Mouse (Mus musculus) Muller cell, postnatal 12 days (primary cell): ENCODE data around the gene Gm30191.

Source experiments
- DNase-seq: peaks from one replicate; pipeline ENCODE4 v3.0.0-alpha.2; 2015; ENCODE audit errors: inconsistent ontology term

Gene Gm30191

GRCm38 (mm10) chr4:134246719-134247258 lies at the start of gene Gm30191:
TSS of gene Gm30191 (plus strand) at chr4:134246935.
- no peak for DNase-seq

GRCm38 (mm10) chr4:134199371-134199770 lies 47.4 kb upstream of the Gm30191 start:
- DNase-seq, result no peak

DNA sequence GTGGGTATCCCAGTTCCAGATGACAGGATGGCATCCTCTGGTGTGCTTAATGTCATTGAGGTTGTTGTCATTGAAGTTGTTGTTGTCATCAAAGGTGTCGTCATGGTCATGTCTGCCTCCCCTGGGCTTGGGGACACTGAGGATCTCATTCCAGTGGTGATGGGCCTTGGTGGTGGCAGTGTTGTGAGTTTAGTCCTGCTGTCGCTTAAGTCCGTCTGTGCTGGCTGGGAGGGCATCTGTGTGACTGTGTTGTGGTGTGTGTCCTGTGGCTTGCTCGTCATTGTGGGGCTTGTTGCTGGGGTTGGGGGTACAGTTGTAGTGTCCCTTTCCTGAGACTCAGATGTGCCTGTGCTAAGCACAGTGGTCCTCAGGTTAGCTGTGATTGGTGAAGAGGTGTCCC lies 43.8 kb upstream of the Gm30191 start, which contains the start of gene Gm7534:
Gene Gm7534 (minus strand): TSS at position 101 of the 400 bp plus-strand sequence.
- no peak for DNase-seq

DNA sequence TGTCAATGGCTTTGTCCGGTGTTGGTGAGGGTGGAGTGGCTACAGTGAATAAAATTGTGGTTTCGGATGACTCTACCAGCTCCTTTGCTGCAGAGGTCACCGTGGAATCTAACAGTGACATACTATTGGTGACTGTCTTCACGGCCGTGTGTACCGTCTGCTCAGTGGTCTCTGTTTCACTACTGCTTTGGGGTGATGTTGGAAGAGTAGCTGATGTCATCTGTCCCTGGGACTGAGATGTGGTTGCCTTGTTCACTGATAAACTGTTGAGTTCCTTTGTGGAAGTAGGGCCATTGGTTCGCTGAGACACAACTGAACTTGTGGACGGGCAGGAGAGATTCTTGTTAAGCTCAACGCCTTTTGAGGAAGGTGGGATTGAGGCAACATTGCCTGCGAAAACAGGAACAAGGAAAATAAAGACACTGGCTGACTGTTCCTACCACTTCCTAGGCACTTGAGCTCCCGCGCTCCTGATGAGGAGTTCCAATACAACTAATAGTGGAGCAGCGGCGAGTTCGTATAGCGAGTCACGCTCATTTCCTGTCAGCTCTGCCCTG lies 43.3 kb upstream of the Gm30191 start:
- DNase-seq, result no peak

DNA sequence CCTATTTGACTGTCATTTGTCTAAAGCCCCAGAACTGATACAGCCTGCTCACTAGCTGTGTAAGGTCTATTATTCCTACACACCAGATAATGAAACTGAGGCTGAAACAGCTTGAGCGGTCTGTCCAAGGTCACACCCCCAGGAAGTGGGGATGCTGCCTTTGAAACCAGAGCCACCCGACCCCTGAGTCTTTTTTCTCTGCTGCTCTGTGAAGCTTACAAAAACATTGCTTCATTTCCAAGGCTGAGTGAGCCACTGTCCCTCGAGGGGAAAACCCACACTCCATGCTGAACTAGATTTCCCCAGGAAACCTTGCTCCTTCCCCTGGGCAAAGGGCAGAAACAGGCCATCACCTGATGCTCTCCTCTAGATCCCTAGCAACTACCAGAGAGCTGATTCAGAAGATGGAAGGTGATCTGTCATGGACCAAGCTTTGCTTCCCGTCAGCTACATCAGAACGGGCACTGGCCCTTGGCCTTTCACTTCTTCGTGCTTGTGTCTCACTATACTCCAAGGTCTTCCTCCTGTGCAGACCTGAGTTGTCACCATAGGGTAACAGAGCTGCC lies 40.2 kb upstream of the Gm30191 start:
- DNase-seq, result no peak

DNA sequence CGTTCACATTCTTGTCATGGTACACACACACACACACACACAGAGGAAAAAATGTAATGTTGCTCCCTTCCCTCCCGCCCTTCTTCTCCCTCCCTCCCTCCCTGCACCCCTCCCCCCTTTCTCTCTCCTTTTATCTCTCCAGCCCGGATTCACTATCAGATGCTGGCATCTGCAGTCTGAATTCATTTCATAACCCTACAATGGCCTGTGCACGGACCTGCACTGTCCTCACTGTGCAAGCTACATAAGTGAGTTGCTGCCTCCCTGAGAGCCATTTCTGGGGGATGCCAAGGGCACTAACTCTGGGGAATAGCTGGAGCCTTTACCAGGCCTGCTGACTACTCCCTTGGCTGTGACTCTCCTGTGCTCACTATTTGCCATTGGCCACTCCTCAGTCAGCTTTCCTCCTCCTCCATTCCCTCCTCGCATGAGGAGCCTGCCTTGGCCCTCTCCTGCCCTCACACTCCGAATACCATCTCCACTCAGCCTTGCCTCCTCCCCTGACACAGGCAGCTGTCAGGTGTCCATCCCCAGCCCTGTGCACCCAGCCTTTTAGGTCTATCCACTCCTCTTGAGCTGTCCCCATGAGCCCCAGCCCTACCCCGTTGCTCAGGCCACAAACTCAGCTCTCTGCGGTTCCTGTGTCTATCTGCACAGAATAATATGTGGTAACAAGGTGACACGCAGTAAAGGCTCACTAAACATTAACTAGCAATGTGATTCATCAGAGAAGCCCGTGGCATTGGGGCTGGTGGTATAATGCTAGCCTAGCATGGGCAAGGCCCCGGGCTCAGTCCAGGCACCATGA lies 23.7 kb upstream of the Gm30191 start:
- DNase-seq, result no peak

GRCm38 (mm10) chr4:134227194-134227593 lies 19.5 kb upstream of the Gm30191 start, which contains the start of gene Catsper4:
TSS of gene Catsper4 (minus strand) at chr4:134227383.
- no peak for DNase-seq

DNA sequence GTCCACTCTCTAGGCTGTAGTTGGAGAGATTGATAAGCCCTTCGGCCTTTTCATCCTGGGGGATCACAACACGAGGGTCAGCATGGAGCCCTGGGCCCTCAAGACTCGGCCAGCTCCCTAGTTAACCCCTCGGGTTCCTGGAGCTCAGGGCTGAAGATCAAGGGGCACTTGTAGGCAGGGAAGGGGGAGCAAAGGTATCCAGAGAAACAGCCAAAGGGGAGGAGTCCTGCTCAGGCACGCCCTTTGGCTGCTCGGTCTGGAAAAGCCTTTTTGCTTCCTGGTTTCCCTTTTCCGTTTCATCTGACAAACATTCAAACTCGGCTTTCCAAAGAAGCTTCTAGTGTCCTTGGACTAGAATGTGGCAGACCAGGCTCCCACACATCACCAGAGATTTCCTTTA lies 16.3 kb upstream of the Gm30191 start:
- no peak for DNase-seq

GRCm38 (mm10) chr4:134234876-134235275 lies 11.9 kb upstream of the Gm30191 start:
- DNase-seq, result no peak

- DNase-seq, result no peak
These were observed 9.0 kb upstream of the Gm30191 start for GRCm38 (mm10) chr4:134237582-134238278.

DNA sequence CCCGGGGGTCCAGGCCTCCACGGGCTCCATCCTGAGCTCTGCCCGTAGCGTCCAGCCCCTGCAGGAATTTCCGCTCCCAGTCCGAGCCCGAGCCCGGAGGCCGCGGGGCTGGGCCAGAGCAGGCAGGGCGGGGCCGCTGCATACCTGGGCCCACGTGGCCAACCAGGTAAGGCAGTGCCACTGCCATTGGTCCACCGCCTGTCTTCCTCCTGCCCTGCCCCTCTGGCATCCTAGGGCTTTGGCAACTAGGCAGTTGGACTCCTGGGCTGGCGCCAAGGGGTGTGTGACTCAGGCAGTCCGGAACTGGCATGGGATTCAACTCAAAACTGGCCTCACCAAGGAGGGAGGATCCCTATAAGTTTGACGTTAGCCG lies 8.5 kb upstream of the Gm30191 start, which contains the start of gene Cnksr1:
Gene Cnksr1 (minus strand): TSS at position 121 of the 373 bp plus-strand sequence.
- DNase-seq, result peak; percentile 85

GRCm38 (mm10) chr4:134238686-134239085 lies 8.0 kb upstream of the Gm30191 start:
- peak; percentile 63 for DNase-seq

- peak; percentile 83 for DNase-seq
These were observed 3.1 kb upstream of the Gm30191 start, which contains the start of gene E130218I03Rik for GRCm38 (mm10) chr4:134243516-134244250. TSS of gene E130218I03Rik (plus strand) at chr4:134243662.

DNA sequence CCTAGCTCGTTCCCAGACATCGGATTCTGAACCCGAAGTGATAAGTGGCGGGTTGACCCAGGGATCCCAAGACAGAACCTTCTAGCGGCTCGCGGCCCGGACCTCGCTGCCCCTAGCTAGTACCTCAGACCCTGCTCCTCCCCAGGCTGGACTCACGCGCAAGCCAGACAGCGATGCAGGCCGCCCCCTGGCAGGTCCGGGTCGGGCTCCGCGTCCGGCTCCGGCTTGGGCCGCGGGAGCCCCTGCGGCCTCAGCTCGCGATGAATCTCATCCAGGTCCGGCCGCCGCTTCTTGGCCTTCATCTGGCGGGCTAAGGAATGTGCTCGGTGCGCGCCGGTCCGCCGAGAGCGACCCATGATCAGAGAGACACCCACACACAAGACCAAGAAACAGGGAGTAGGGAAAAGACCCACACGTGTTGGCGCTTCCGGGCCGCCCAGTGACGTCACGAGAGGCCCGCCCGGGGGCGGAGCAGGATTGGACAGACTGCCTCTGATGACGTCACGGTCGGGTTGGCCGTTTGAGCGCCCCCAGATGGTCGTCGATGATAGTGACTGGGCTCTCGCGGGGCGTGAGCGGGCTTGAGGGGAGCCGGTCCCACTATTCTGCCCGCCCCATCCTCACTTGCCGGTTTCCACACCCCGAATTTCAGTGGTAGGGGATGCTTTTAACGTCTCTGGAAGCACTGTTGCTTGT lies 1.4 kb upstream of the Gm30191 start, which contains the start of gene Zfp593:
Gene Zfp593 (minus strand): TSS at position 445 of the 696 bp plus-strand sequence.
- DNase-seq, result peak; percentile 97

DNA sequence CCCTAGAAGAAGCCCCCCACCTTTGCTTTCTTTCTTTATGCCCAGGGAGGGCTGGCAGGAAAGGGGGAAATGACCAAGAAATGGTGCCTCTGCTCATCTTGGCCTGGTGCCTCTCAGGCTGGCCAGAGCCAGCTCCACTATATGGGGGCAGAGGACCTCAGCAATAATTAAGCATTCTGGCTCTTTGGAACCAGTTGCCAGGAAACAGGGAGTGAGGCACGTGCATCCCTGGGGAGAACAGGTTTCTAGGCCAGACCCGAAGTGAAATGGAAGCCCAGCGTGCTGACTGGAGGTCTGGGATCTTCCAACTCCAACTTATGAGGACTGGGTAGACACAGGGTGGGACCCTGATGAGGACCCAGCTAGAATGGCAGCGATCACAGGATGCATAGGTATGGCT lies 479 bp upstream of the Gm30191 start:
- DNase-seq, result no peak

GRCm38 (mm10) chr4:134249651-134250050 lies 2.9 kb downstream of the Gm30191 start:
- DNase-seq, result peak; percentile 62

- no peak for DNase-seq
These were observed 3.6 kb downstream of the Gm30191 start for GRCm38 (mm10) chr4:134250116-134250929.

- no peak for DNase-seq
These were observed 4.2 kb downstream of the Gm30191 start for GRCm38 (mm10) chr4:134250930-134251240.

DNA sequence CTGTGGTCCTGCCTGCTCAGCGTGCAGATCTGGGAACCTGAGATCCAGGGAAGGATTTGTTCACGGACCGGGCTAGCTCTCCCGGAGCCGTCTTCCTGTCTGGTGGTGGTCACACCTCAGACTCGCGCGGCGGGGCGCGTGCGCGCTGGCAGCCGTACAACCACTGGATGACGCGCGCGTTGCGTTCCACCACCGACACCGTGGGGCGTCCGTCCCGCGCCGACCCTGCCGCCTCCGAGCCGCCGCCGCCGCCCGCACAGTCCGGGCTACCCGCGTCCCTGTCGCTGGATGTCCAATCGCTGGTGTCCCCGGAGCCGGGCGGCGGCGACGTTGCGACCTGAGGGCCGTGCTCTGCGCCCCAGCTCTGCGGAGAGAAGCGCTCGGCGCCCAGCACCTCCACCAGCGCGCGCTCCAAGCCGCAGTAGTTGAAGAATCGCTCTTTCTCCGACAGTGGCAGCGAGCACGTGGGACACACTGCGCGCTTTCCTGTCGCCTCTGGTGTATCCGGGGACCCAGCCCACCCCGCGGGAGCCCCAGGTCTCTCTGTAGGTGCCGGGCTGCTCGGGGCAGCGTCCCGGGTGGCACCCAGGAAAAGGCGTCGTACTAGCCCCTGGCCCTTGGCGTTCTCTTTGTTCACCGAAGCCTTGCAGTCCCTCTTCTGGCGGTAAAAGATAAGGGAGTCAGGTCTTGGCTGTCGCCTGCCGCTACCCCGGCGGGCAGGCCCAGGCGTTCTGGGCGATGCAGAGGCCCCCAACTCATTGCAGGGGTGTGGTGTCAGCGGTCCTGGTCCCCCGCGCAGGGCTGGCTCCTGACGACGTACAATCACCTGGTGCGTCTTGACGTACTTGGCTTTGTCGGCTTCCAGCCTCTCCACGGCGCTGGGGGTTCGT lies 4.8 kb downstream of the Gm30191 start:
- DNase-seq, result peak; percentile 59
